Mouse (Mus musculus) kidney, postnatal 4 days (tissue): ENCODE data around the gene Arnt2.

Experiments
- DNase-seq, 2 experiments: peaks; one replicate each; pipeline ENCODE4 v3.0.0; 2021; ENCODE audit warnings: mixed read lengths in 2 of 2

Arnt2 gene

DNA sequence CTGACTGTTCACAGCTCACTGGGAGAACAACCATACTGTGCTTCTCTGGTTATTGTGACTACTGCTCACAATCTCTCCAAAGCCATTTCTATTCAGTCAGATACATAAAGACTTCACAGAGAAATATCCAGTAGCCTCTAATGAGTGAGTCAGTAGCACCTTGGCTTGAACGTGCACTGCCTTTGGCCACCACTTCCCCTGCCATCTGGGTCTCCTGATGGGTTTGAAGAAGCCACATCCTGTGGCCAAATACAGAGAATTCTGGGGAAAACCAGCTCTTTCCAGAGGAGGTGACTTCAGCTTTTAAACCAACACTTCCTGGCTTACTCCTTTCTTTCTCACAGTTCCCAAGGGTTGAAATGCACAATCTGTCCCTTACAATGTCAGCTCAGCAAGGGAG, 69.0 kb downstream of the Arnt2 start:
- no peak for DNase-seq

DNA sequence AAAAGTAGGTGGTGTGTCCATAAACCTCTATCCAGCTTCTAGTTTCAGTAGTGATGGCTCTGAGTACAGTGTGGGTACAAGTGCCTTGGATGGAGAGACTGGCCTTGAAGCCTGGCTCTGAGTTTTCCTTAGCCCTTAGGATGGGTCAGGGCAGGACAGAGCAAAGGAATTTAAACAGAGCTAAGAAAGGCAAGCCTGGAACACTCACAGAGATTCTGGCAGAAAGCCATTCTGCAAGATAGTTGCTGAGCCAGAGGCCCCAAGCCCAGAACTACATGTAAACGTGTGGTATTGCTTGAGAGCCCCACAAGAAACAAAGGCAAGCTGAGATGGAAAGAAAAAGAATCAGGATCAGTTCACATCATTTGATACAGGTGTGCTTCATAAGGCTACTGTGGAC, 70.8 kb downstream of the Arnt2 start:
- DNase-seq: no peak

DNA sequence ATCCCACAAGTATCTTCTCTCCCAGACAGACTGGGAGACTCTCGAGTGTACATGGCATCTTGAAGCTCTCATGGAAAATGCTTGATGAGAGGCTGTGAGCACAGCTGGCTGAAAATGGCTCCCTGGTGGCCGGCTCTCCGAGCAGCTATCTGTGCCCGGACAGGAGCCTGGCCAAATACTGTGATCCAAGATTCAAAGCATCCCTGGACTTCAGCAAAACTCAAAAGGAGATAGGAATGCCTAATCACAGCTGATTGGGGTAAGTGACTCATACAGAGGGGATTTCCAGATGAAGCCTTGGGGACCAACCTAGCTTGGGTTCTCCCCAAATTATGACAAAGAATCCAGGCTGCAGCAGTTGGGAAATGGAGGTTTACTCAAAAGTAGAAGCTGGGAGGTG, 72.2 kb downstream of the Arnt2 start:
- DNase-seq: no peak

DNA sequence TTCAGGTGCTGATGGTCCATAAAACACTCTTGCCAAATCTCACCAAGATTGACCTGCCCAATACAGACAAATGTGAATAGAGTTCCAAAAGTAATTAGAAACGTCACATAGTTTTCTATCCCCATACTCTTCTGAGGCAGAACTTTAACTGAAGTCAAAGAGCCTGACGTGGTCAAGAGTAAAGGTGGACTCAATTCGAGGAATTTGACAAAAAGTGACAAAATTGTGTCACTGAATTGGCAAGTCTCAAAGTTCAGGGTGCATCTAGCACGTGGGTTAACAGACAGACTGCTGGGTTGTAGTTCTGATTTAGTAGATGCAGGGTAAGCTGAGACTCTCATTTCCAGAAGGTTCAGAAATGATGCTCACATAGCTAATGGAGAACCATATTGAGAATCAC, 73.1 kb downstream of the Arnt2 start:
- DNase-seq: no peak

DNA sequence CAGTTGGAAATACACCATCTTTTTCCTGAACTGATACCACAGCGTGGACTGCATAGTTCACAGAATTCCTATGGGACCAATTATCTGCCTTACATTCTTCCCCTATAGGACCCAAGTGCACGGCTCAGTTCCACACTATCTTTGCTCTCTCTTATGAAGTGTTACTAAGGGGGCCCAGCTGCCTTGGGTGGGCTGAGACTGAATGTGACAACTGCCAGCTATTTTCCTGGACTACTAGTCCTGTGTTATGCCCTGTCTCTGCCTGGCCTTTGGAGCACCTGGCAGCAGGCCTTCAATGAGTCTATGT, 73.4 kb downstream of the Arnt2 start:
- DNase-seq: no peak

DNA sequence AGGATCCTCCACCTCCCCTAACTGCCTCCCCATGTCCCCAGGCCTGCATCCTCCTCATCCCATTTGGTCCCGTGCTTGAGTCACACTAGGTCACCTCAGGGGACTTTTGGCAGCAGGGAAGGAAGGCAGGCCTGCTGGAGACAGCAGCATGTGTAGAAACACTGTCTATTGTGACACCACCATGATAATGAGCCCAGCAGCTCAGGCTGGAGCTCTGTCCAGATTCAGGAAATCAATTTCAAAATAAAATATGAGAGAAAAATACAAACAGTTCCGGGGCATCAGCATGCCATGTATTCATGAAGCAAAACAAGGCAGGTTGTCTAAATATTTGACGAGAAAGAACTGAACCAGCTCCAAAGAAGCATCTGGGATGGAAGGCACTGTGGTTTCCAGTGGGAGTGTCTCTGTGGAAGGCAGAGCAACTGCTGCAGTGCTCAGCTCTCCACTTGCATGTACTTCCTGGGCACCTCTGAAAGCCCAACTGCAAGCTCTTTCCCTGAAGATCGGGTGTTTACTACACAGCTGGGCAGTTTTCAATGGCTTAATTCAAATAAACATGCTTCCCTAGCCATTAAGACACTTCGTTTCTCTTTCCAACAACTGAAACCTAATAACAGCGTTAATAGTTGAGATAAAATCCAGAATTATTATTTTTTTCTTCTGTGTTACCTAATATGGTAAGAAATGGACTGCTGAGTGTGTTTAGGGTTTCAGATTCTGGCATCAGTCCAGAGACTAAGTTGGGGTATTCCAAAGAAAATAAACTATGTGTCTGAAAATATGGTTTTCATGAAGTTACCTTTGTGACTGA, 74.0 kb downstream of the Arnt2 start:
- DNase-seq: no peak

DNA sequence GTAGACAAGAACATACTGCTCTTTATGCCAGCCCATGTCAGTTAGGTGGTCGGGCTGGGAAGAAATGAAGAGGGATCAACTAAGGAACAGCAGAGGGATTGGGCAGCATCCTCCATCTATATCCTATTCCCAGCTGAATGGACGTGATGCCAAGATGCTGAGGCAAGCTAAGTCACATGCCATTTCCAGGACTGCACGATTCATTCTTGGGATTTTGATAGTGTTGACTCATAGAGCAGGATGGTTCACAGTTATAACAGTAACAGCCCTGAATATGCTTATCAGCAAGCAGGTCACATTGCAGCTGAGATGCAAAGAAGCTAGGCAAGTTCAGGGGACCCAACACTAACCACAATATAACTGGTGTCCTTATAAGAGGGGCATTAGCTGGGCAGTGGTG, 76.0 kb downstream of the Arnt2 start:
- no peak for DNase-seq

DNA sequence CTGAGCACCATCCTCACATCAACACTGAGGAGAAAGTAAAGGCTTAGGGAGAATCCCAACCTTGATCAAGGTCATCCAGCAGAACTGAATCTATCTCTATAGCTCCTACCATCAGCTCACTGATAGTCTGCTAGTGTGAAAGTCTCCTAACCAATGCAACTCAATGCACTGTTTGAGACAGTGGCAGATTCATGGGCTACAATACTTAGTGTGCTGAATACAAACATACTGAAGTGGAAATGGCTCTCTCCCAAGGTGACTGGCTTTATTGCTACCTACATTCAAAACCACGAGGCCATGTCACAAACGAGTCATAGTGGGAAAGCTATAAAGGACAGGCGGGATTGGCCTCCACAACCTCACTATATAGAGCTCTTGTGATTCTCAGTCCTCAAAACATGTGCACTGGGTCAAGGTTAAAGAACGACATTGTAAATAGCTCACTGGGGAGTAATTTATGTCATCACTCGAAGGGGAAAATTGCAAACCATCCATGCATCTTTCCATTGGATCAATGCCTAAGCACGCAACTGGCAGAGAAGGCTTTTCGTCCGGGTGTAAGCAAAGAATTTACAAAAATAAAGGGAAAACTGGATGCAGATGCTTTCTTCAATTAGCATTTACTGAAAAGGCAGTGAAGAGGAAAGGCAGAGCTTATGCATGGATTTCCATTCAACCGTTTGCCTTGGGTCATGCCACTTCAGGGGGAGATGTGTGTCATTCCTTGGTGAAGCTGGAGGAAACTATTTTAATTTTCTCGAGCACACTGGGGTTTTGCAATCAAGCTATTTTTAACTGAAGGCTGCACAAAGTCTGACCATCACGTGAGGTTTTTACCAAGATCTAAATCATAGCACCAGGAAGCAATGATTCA, 77.4 kb downstream of the Arnt2 start:
- DNase-seq: peak in 1 of 2 experiments; percentile 21

DNA sequence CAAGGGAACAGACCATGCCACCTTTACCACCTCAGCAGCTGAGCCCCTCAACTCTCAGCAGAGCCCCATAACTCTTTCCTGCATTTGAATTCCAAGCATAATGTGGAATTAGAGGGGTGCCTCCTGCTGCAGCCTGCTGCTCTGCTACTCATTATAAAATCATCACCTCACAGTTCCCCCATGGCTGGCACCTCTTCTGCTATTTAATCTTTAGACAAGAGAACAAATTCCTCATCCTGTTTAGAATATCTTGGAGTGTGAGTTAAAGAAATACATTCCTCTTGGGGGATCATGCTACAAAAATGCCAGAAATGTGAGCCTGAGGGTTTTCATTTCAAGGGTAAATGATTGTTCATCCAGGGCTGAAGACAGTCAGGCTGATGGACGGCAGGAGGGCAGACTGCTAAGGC, 80.8 kb downstream of the Arnt2 start:
- DNase-seq: no peak

DNA sequence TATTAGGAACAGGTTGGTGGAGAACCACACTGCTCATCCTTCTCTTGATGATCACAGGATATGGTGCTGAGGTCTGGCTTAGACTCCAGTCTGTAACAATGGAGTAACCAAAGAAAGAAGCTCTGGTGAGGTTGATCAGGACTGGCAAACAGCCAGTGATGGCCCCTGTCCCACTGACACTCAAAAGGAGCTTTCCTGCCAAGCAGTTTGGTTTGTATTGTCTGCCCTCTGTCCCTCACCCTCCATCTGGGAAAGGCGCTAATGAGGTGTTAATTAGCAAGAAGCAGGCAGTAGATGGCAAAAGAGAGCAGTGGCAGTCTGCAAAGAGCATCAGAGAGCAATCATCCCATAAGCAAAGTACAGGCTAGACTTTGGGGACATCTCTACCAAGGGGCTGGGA, 81.2 kb downstream of the Arnt2 start:
- DNase-seq: no peak

DNA sequence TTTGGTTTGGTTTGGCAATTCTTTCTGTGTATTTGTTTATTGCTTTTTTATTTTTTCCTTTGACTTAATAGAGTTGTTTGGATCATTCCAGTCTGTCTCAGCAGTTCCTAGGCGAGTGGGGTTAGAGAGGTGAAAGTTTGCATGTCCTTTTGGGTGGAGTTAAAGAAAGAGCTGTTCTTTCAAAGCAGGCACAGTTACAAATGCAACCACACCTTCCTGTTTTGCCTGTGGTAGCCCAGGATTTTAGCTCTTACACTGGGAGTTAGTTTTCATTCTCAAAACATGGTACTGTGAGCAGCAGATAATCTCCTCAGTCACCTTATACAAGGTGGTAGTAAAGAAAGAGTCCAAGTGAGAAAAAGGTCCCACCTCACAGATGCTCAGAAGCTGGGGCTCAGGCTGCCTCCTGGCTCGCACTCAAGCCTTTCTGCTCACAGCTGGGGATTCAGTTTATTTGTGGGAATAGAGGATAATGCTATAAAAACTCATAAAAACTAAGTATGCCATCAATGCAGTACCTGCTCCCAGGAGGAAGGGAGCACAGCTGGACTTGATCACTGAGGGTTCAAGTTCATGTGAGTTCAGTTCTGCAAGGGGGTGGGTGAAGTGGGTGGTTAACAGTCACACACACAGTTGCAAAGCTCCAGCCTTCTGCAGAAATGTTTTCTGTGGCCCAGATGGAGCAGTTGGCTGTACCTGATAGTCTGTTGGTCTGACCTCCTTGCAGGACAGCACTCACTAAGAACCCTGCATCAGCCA, 84.2 kb downstream of the Arnt2 start:
- DNase-seq: no peak

DNA sequence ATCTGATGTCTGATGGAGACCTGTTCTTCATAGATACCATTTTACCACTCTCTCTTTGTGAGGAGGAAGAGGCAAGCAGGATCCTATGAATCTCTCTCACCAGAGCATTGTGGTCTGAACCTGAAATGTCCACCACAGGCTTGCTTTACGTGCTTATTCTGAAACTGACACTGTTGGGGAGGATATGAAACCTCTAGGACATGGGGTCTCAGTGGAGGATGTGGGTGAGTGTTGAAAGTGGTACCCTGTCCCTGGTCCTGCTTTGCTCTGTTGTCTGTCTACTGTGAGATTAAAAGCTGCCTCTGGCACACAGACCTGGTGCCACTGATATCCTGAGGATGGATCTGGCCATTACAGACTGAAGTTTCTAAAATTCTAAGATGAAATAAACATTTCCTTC, 88.4 kb downstream of the Arnt2 start:
- DNase-seq: no peak

DNA sequence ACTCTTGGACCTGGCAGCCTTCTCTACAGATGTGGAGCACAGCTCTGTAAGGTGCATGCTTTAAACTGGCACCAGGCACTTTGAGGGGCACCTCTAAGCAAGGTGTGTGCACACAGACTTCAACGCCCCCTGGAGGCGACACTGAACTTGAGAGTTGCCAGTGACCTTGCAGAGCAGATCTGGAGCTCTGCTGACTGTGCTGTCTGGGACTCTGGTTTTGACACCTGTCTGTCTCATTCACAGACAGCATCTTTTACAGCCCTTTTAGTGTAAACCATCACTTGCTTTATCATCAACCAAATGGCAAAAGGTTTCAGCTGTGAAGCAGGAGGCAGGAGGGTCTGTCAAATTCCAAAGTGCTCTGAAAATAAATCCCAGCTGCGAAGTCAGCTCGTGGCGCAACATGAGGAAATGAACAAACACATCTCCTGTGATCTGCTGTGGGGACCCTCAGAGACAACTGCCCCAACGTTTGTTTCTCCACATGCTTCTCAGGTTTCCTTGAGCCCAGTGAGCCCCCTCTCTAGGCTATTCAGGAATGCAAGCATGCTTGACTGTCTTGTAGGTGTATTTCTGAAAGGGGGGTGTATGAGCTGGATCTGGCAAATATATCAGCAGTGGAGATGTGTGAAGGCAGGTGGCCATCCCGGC, 94.5 kb downstream of the Arnt2 start:
- peak; percentile 61 to 63 for DNase-seq

DNA sequence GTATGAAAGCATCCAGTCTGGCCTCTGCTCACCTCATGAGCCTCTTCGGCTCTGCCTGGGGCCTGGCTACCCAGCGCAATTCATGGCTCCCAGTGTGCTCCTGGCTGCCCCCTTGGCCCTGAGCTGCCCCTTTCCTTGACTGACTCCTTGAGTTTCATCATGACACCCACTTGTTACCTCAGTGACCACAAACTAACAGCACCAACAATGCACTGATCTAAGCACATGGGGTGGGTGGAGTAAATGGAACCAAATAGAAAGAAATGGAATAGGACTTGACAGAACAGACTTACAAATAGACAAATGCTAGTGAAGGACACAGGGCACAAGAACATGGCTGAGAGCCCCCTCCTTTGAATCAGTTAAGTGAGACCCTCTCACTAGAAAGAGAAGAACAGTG, 95.2 kb downstream of the Arnt2 start:
- no peak for DNase-seq

DNA sequence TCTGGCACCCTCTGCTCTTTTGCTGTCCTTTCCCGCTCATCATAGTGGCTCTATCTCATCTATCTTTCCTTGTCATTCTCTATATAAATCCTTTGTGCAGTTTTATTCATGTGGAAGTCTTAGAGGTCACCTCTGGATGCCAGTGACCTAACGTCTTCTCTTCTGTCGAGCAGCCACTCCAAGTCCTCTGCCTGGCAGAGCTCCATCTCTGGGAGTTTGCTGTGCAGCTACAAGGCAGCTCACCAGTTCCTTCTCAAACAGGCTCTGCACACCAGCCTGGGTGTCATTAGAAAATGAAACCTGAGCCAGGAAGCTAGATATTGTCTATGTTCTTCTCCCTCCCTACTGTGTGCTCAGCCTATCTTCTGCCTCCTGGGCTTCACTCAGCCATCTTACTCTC, 98.4 kb downstream of the Arnt2 start:
- DNase-seq: peak in 1 of 2 experiments; percentile 9

DNA sequence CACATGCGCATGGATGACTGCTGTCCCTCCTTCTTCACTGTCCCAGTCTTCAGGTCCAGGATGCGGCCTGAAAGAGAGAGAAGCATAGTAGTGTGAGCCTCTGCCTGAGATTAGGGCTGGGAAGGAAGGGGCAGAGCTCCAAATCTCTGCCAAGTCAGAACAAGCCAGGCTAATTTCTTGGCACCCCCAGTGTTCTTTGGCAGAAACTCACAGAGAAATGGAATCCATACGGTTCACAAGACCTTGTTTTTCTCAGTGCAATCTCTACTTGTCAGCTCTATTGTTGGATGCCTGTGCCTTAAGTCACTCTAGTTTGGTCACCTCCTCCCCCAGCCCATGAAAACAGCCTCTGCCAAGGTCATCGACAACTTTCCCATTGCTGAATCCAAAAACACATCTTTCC, 99.1 kb downstream of the Arnt2 start:
- DNase-seq: no peak

DNA sequence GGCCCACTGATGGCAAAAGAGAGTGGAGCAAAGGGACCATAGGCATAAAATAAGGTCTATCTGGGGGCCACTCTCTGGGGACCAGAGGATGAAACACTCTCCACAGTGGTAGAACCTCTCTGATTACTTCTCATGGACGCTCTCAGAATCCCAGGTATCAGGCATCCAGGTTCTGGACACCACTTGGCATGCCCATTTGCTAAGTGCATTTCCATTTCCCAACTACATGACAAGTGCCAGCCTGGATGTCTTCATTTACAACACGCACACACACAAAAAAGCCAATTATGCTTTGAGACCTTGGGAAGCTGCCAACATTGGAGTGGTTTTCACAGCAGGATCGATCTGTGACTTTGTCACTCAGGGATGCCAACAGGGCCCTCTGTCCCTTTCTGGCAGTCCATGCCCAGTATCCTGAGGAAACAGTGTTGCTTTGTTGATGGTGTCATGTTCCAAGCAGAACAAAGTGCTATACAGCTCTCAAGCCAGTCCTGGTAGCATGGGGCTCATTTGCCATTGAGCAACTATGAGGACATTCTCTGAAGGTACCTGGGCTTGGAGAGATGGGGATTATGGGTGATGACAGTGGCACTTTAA, 102.5 kb downstream of the Arnt2 start:
- DNase-seq: no peak

DNA sequence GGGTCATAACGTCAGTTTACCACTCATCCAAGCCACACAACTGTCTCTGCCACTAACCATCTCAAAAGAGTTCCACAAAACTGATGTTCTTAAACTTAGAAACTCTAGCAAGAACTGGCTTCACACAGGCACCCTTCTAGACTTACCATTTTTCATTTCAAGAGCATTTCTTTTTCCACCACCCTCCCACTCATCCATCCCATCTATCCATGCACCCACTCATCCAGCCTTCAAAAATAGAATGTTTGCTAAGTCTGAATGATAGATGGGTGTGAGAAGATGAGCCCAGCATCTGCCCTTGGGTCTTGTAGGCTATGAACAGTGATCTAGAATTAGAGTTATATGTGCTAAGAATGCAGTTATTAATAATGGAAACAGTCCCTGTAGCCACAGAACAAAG, 109.7 kb downstream of the Arnt2 start:
- DNase-seq: no peak

DNA sequence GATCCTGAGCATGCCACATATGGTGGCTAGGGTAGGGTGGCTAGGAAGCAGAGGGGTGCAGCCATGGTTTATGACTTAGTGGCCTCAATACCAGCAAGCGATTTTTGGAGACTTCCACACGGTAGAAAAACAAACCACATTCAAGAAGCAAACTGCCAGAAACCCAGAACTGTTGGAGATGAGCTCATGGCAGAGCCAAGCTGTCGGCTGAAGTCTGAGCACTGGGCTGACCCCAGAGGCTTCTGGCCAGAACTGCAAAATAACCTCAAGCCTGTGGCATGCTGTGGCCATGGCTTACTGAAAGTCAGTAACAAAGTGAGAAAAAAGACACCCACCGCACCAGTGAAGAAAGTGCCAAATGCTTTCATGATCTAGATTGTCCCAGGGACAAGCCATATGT, 110.4 kb downstream of the Arnt2 start:
- DNase-seq: no peak

DNA sequence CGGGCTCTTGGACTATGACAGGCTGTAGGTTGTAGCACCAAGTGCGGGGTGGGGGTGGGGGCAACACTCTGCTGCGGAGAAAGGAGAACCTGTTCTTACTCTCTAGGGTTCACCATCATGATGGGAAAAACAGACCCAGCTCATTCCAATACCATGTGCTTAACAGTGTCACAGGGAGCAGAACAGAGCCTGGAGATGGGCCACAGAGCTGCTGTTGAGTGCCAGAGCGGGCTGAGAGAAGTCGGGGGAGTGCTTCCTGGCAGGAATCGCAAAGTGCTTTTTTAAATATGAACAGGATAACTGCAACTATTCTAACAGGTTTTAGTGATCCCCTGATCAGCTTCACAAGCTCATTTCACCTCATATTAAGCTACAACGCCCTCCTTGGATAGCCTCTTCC, 116.9 kb downstream of the Arnt2 start:
- no peak for DNase-seq

DNA sequence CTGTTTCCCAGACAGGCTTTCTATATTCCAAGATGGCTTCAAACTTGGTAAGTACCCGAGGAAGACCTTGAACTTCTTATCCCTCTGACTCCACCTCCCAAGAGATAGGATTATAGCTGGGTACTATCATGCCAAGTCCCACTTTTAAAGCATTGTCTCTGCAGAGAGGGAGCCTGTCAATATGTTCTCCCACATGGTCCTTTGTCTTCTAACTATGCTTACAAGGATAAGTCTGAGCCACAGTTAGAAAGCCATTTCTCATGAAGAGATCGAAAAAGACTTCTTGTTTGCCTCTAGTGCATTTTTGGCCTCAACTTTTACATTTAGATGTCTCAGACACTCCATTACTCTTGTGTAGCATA, 122.8 kb downstream of the Arnt2 start:
- DNase-seq: no peak

DNA sequence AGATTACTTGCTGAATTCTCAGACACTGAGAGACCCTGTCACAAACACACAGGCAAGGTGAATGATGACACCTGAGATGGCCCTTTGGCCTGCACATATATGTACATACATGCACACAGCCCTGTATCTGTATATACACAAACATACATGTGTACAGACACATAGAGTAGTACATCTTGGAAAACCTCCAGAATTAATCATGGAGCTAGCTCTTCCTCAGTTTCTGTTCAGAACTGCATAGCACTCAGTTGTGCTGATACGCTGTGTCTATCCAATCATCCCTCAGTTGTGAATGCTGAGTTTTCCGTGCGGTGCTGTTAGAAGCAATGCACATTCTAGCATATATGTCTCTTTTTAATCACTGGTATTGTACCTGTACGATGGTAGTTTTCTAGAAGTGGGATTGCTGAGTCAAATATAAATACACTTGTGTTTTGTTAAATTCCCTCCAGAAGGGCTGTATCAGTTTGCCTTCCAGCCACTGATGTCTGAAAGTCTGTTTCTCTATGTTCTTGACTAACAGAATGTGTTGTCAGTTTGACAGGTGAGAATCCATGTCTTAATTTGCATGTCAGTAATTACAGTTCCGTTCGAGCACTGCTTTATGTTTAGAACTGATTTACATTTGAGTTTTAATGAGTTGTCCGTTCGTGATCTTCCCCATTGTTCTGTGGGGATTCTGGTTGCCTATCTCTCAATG, 123.3 kb downstream of the Arnt2 start:
- no peak for DNase-seq
